Mouse (Mus musculus): Measurements from ENCODE around the gene Ifi27l2a. TPM values are rescaled to one million over a fixed set of nuclear protein-coding genes. Genes with fewer than 3 reads are reported as not detected.
A peak's percentile ranks its signal among the peaks of the same experiment; 100 is the strongest.
"Not testable (repeated sequence)": the region's sequence is repeated elsewhere in the genome, so short reads cannot be mapped to it uniquely, and the experiment has no call there.

The Ifi27l2a gene
- polyA plus RNA-seq, 1 experiment from 2014 or later, result 7.2 TPM

DNA sequence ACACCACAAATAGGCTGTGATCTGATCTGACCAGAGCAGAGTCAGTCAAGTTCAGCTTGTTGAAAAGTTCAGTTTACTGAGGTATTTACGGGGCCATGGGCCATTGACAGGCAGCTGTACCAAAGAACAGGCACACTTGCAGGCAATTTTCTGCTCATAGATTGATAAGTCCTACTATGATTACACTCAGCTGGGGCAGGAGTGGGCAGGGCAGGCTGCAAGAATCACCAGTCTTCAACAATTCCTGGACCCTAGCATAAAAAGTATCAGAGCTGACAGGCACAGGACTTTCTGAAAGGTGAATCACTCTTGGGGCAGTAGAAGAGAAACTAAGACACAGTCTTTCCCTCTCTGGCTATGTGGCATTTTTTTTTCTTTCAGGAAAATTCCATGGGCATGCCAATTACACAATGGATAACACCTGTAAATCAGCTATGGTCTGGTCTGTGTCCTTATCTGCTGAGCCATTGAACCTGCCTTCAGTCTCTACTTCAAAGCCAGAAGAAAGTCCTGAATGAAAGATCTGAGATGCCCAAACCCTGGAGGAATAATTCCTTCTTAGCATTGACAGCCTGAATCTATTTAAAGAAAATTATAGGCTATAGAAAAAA, 33.4 kb upstream of the Ifi27l2a start:
- H3K27ac ChIP-seq (ENCODE audit: low read length), result no peak overlapping the region
- H3K4me1 ChIP-seq (ENCODE audit: insufficient read depth, low read length), result no peaks in the 10 kb centered on the region
- WGBS, result 88% methylated on average over 1 of the region's 1 CpGs
- no peak overlapping the region for H3K4me3 ChIP-seq (ENCODE audit: low read length)
- no peaks in the 10 kb centered on the region for H3K36me3 ChIP-seq (ENCODE audit: insufficient read depth, low read length)
- H3K27me3 ChIP-seq (ENCODE audit: insufficient read depth, low read length), result no peaks in the 10 kb centered on the region
- no peak overlapping the region for H3K4me2 ChIP-seq (replicated peaks; ENCODE audit: low read depth, low read length)
- H3K9me3 ChIP-seq (ENCODE audit: low read length), result no peaks in the 10 kb centered on the region
- no peak overlapping the region for H3K9ac ChIP-seq (replicated peaks; ENCODE audit: low read length)
- no peak for ATAC-seq (ENCODE audit: low FRiP score, low TSS enrichment)

- no peaks in the 10 kb centered on the region for H3K4me1 ChIP-seq (ENCODE audit: insufficient read depth, low read length)
- no peak overlapping the region for H3K4me2 ChIP-seq (replicated peaks; ENCODE audit: low read depth, low read length)
- H3K9me3 ChIP-seq (ENCODE audit: low read length), result no peaks in the 10 kb centered on the region
- H3K27ac ChIP-seq (ENCODE audit: low read length), result no peak overlapping the region
- no peak for ATAC-seq (ENCODE audit: low FRiP score, low TSS enrichment)
- H3K36me3 ChIP-seq (ENCODE audit: insufficient read depth, low read length), result no peaks in the 10 kb centered on the region
- H3K27me3 ChIP-seq (ENCODE audit: insufficient read depth, low read length), result no peaks in the 10 kb centered on the region
- no peak overlapping the region for H3K4me3 ChIP-seq (ENCODE audit: low read length)
- no peak overlapping the region for H3K9ac ChIP-seq (replicated peaks; ENCODE audit: low read length)
- 33% methylated on average over 2 of the region's 2 CpGs for WGBS
Observed at GRCm38 (mm10) chr12:103474481-103474880, 31.0 kb upstream of the Ifi27l2a start.

- 71% methylated on average over 3 of the region's 3 CpGs for WGBS
- H3K36me3 ChIP-seq (ENCODE audit: insufficient read depth, low read length), result no peaks in the 10 kb centered on the region
- no peak within 1 kb of the TSS for H3K9ac ChIP-seq (replicated peaks; ENCODE audit: low read length)
- H3K27ac ChIP-seq (ENCODE audit: low read length), result no peak within 1 kb of the TSS
- no peaks in the 10 kb centered on the region for H3K27me3 ChIP-seq (ENCODE audit: insufficient read depth, low read length)
- ATAC-seq (ENCODE audit: low FRiP score, low TSS enrichment), result no peak
- H3K9me3 ChIP-seq (ENCODE audit: low read length), result no peaks in the 10 kb centered on the region
- H3K4me2 ChIP-seq (replicated peaks; ENCODE audit: low read depth, low read length), result no peak within 1 kb of the TSS
- H3K4me3 ChIP-seq (ENCODE audit: low read length), result no peak within 1 kb of the TSS
- no peaks in the 10 kb centered on the region for H3K4me1 ChIP-seq (ENCODE audit: insufficient read depth, low read length)
Observed at GRCm38 (mm10) chr12:103457140-103457539, 13.7 kb upstream of the Ifi27l2a start, which contains the start of gene Ifi27l2b. Gene Ifi27l2b (minus strand): TSS chr12:103457223.

- H3K27ac ChIP-seq (ENCODE audit: low read length); H3K36me3 ChIP-seq (ENCODE audit: insufficient read depth, low read length); H3K4me2 ChIP-seq (replicated peaks; ENCODE audit: low read depth, low read length); H3K9me3 ChIP-seq (ENCODE audit: low read length); H3K27me3 ChIP-seq (ENCODE audit: insufficient read depth, low read length); H3K9ac ChIP-seq (replicated peaks; ENCODE audit: low read length); H3K4me3 ChIP-seq (ENCODE audit: low read length); ATAC-seq (ENCODE audit: low FRiP score, low TSS enrichment); H3K4me1 ChIP-seq (ENCODE audit: insufficient read depth, low read length): not testable (repeated sequence)
- WGBS, result no CpG with 5 or more reads among the region's 1 CpGs
Observed at GRCm38 (mm10) chr12:103456727-103457126, 13.2 kb upstream of the Ifi27l2a start.

DNA sequence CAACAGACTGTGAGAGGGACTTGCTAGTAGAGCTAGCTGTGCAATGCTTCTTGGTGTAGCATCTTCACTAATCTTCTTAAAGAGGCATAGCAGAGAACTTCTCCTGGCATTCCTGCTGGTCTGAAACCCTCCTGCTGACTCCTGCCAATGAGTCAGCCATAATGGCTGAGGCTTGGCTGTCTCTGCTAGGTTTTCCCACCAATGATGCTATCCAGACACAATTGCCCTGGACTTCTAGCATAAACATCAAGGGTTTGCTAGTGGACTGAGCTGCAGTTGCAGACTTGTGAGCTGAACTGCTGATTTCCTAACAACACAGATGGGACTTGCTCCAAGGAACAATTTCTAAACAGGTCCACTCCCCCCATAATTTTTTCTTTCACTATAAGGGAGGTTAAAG, 9.9 kb upstream of the Ifi27l2a start:
- ATAC-seq (ENCODE audit: low FRiP score, low TSS enrichment), result no peak
- no peaks in the 10 kb centered on the region for H3K27me3 ChIP-seq (ENCODE audit: insufficient read depth, low read length)
- no peaks in the 10 kb centered on the region for H3K9me3 ChIP-seq (ENCODE audit: low read length)
- no peaks in the 10 kb centered on the region for H3K36me3 ChIP-seq (ENCODE audit: insufficient read depth, low read length)
- H3K4me2 ChIP-seq (replicated peaks; ENCODE audit: low read depth, low read length), result no peak overlapping the region
- no peak overlapping the region for H3K9ac ChIP-seq (replicated peaks; ENCODE audit: low read length)
- H3K27ac ChIP-seq (ENCODE audit: low read length), result no peak overlapping the region
- no peaks in the 10 kb centered on the region for H3K4me1 ChIP-seq (ENCODE audit: insufficient read depth, low read length)
- no peak overlapping the region for H3K4me3 ChIP-seq (ENCODE audit: low read length)

DNA sequence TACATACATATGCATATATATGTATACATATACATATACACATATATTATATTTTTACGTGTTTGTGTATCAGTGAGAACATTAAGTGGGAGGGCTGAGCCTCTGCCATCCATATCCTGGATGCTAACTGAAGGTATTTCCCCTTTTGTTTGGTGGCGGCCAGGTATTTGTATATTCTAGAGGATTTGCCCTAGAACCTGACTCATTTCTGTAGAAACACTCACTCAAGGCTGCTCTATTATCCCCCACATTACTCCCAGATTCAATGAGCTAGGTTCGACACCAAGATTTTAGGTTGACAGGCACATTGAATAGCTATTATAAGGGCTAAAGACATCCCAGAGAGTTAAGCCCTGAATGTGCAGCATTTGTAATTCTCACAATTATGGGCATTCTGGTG, 1.6 kb upstream of the Ifi27l2a start:
- Histone ChIP-seq H3K27ac (ENCODE audit: low read length) (no peak overlapping the region), H3K4me3 (ENCODE audit: low read length) (no peak overlapping the region), H3K9ac (replicated peaks; ENCODE audit: low read length) (no peak overlapping the region), H3K9me3 (ENCODE audit: low read length) (no peaks in the 10 kb centered on the region), H3K4me1 (ENCODE audit: insufficient read depth, low read length) (no peaks in the 10 kb centered on the region), H3K27me3 (ENCODE audit: insufficient read depth, low read length) (no peaks in the 10 kb centered on the region), H3K4me2 (replicated peaks; ENCODE audit: low read depth, low read length) (no peak overlapping the region), H3K36me3 (ENCODE audit: insufficient read depth, low read length) (no peaks in the 10 kb centered on the region)
- WGBS, result 83% methylated on average over 3 of the region's 3 CpGs
- no peak for ATAC-seq (ENCODE audit: low FRiP score, low TSS enrichment)

GRCm38 (mm10) chr12:103444261-103444660, 781 bp upstream of the Ifi27l2a start:
- H3K4me2 ChIP-seq (replicated peaks; ENCODE audit: low read depth, low read length); H3K9me3 ChIP-seq (ENCODE audit: low read length); H3K4me1 ChIP-seq (ENCODE audit: insufficient read depth, low read length); H3K27ac ChIP-seq (ENCODE audit: low read length); H3K9ac ChIP-seq (replicated peaks; ENCODE audit: low read length); H3K36me3 ChIP-seq (ENCODE audit: insufficient read depth, low read length); H3K27me3 ChIP-seq (ENCODE audit: insufficient read depth, low read length); ATAC-seq (ENCODE audit: low FRiP score, low TSS enrichment); H3K4me3 ChIP-seq (ENCODE audit: low read length): not testable (repeated sequence)
- 37% methylated on average over 5 of the region's 7 CpGs for WGBS

DNA sequence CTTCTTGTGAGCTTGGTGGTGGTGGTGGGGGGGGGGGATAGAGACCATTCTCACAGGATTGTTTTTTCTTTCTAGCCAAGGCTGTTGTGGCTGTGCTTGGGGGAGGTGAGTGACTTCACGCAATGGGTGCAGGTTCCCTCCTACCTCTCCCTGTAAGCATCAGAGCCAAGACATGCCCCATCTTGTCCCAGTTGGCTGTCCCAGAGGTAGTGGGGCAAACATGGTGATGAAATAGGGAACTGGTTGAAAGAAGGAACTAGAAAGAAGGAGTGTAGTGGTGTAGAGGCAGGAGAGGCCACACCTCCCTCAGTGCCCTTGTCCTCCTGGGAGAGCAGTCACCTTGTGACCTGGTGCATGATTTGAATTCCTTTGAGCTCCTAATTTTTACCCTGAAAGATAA, 5.9 kb downstream of the Ifi27l2a start:
- H3K4me2 ChIP-seq (replicated peaks; ENCODE audit: low read depth, low read length), result no peak overlapping the region
- no peak overlapping the region for H3K27ac ChIP-seq (ENCODE audit: low read length)
- no peaks in the 10 kb centered on the region for H3K9me3 ChIP-seq (ENCODE audit: low read length)
- no peak overlapping the region for H3K9ac ChIP-seq (replicated peaks; ENCODE audit: low read length)
- H3K4me3 ChIP-seq (ENCODE audit: low read length), result no peak overlapping the region
- no peaks in the 10 kb centered on the region for H3K27me3 ChIP-seq (ENCODE audit: insufficient read depth, low read length)
- no peaks in the 10 kb centered on the region for H3K36me3 ChIP-seq (ENCODE audit: insufficient read depth, low read length)
- 89% methylated on average over 1 of the region's 1 CpGs for WGBS
- no peaks in the 10 kb centered on the region for H3K4me1 ChIP-seq (ENCODE audit: insufficient read depth, low read length)
- ATAC-seq (ENCODE audit: low FRiP score, low TSS enrichment), result no peak

DNA sequence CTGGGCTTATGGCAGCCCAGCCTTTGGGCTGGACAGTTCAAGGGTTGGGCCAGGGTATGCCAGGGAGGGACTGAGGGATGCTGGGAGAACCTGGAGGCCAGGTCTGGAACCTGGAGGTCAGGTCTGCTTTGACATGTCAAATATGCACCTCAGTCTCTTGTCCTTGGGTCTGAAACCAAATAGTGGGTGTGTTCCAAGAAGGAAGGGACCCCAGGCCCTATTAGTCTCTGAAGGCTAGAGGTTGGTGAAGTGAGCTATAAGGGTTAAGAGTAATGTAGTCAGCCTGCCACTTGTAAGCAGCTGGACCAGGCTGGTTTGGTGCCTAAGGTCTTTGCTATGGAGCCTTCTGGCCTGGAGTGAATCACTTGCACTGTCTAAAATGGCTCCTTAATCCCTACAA, 8.6 kb downstream of the Ifi27l2a start:
- Histone ChIP-seq H3K27me3 (ENCODE audit: insufficient read depth, low read length) (no peaks in the 10 kb centered on the region), H3K4me3 (ENCODE audit: low read length) (peak overlapping the region; percentile 31), H3K36me3 (ENCODE audit: insufficient read depth, low read length) (no peaks in the 10 kb centered on the region), H3K4me2 (replicated peaks; ENCODE audit: low read depth, low read length) (peak overlapping the region; percentile 40), H3K9ac (replicated peaks; ENCODE audit: low read length) (no peak overlapping the region), H3K4me1 (ENCODE audit: insufficient read depth, low read length) (no peaks in the 10 kb centered on the region), H3K9me3 (ENCODE audit: low read length) (no peaks in the 10 kb centered on the region), H3K27ac (ENCODE audit: low read length) (no peak overlapping the region)
- ATAC-seq (ENCODE audit: low FRiP score, low TSS enrichment), result no peak

- peak within 1 kb of the TSS; percentile 31 for H3K4me3 ChIP-seq (ENCODE audit: low read length)
- no peaks in the 10 kb centered on the region for H3K4me1 ChIP-seq (ENCODE audit: insufficient read depth, low read length)
- H3K9me3 ChIP-seq (ENCODE audit: low read length), result no peaks in the 10 kb centered on the region
- peak within 1 kb of the TSS; percentile 40 for H3K4me2 ChIP-seq (replicated peaks; ENCODE audit: low read depth, low read length)
- H3K27me3 ChIP-seq (ENCODE audit: insufficient read depth, low read length), result no peaks in the 10 kb centered on the region
- H3K36me3 ChIP-seq (ENCODE audit: insufficient read depth, low read length), result no peaks in the 10 kb centered on the region
- 0 out of 2 replicates have a peak within 1 kb of the TSS, but pooled peaks have one; percentile 19 for H3K9ac ChIP-seq (replicated peaks; ENCODE audit: low read length)
- peak; percentile 96 for ATAC-seq (ENCODE audit: low FRiP score, low TSS enrichment)
- peak within 1 kb of the TSS; percentile 62; the same call in 1 of the 2 replicates for H3K27ac ChIP-seq (ENCODE audit: low read length)
- WGBS, result 44% methylated on average over 8 of the region's 8 CpGs
Observed at GRCm38 (mm10) chr12:103433986-103434731, 9.3 kb downstream of the Ifi27l2a start, which contains the start of gene Ifi27. Gene Ifi27 (plus strand): TSS chr12:103434211.

All from kidney, embryonic 16.5 days (tissue).